Mouse (Mus musculus): ENCODE measurements at regions not wholly inside any gene's neighbourhood (a gene's known extent, or its start where the extent isn't known, plus 50 kb on each side); places are given as distances from the start of the nearest gene placed in this dataset.
"Not testable (repeated sequence)": the region's sequence is repeated elsewhere in the genome, so short reads cannot be mapped to it uniquely, and the experiment has no call there.

- DNase-seq = peak; percentile 10
These were observed 59.0 kb upstream of the Kbtbd8 start for GRCm38 (mm10) chr6:95058017-95058416.

GRCm38 (mm10) chr6:95056222-95056621 is 60.8 kb upstream of the Kbtbd8 start:
- no peak for DNase-seq

- DNase-seq = no peak
These were observed 63.2 kb upstream of the Kbtbd8 start for GRCm38 (mm10) chr6:95053717-95054382.

- not testable (repeated sequence) for DNase-seq
These were observed 75.7 kb upstream of the Kbtbd8 start for GRCm38 (mm10) chr6:95041351-95041750.

- no peak for DNase-seq
These were observed 92.8 kb upstream of the Kbtbd8 start for GRCm38 (mm10) chr6:95024239-95024638.

- DNase-seq = no peak
These were observed 95.3 kb upstream of the Kbtbd8 start for GRCm38 (mm10) chr6:95021724-95022123.

GRCm38 (mm10) chr6:95017911-95018310 is 99.1 kb upstream of the Kbtbd8 start:
- peak; percentile 10 for DNase-seq

- DNase-seq = no peak
These were observed 99.6 kb upstream of the Kbtbd8 start for GRCm38 (mm10) chr6:95017484-95017883.

- no peak for DNase-seq
These were observed 103.9 kb upstream of the Kbtbd8 start for GRCm38 (mm10) chr6:95013096-95013495.

GRCm38 (mm10) chr6:95006485-95006884 is 110.6 kb upstream of the Kbtbd8 start:
- DNase-seq = no peak

GRCm38 (mm10) chr6:95003716-95004115 is 113.3 kb upstream of the Kbtbd8 start:
- peak; percentile 20 for DNase-seq

- no peak for DNase-seq
These were observed 117.5 kb upstream of the Kbtbd8 start for GRCm38 (mm10) chr6:94999562-94999961.

- peak; percentile 56 for DNase-seq
These were observed 118.0 kb upstream of the Kbtbd8 start for GRCm38 (mm10) chr6:94999002-94999401.

GRCm38 (mm10) chr6:94998371-94998770 is 118.7 kb upstream of the Kbtbd8 start:
- no peak for DNase-seq

- DNase-seq = no peak
These were observed 122.7 kb upstream of the Kbtbd8 start for GRCm38 (mm10) chr6:94994376-94994775.

GRCm38 (mm10) chr6:94987427-94987826 is 129.6 kb upstream of the Kbtbd8 start:
- no peak for DNase-seq

GRCm38 (mm10) chr6:94986346-94986745 is 130.7 kb upstream of the Kbtbd8 start:
- DNase-seq = peak; percentile 17

GRCm38 (mm10) chr6:94984411-94984895 is 132.6 kb upstream of the Kbtbd8 start:
- DNase-seq = no peak

- DNase-seq = no peak
These were observed 148.4 kb upstream of the Kbtbd8 start for GRCm38 (mm10) chr6:94968683-94969082.

GRCm38 (mm10) chr6:94966962-94967361 is 150.1 kb upstream of the Kbtbd8 start:
- DNase-seq = no peak

GRCm38 (mm10) chr6:94963204-94963603 is 153.8 kb upstream of the Kbtbd8 start:
- no peak for DNase-seq

- DNase-seq = no peak
These were observed 154.5 kb upstream of the Kbtbd8 start for GRCm38 (mm10) chr6:94962411-94963087.

- no peak for DNase-seq
These were observed 155.2 kb upstream of the Kbtbd8 start for GRCm38 (mm10) chr6:94961821-94962220.

GRCm38 (mm10) chr6:94957990-94958389 is 159.1 kb upstream of the Kbtbd8 start:
- no peak for DNase-seq
